Mouse (Mus musculus) retina, embryonic 14.5 days (tissue): ENCODE results near the gene Cd209c.

Experiments
- DNase-seq: peaks from one replicate; pipeline ENCODE4 v3.0.0-alpha.2; 2015; ENCODE audit warnings: low spot score

Cd209c gene

GRCm38 (mm10) chr8:3954646-3955045 is at the start of gene Cd209c:
Gene Cd209c, minus strand, starts transcription at chr8:3954746.
- DNase-seq = no peak

- DNase-seq = no peak
Measured at GRCm38 (mm10) chr8:3994219-3994618, 39.7 kb upstream of the Cd209c start.

GRCm38 (mm10) chr8:3956037-3956436 is 1.5 kb upstream of the Cd209c start:
- peak; percentile 2 for DNase-seq

- no peak for DNase-seq
Measured at GRCm38 (mm10) chr8:3940023-3940422, 14.5 kb downstream of the Cd209c start.

GRCm38 (mm10) chr8:3926744-3927143 is 27.8 kb downstream of the Cd209c start, which contains the start of gene Cd209b:
Gene Cd209b, minus strand, starts transcription at chr8:3926844.
- no peak for DNase-seq
